Mouse (Mus musculus): ENCODE measurements around the gene Cnot1. TPM values are rescaled to one million over a fixed set of nuclear protein-coding genes. Genes with fewer than 3 reads are reported as not detected.

The Cnot1 gene
- total RNA-seq, 1 experiment from 2014 or later = 101 TPM

DNA sequence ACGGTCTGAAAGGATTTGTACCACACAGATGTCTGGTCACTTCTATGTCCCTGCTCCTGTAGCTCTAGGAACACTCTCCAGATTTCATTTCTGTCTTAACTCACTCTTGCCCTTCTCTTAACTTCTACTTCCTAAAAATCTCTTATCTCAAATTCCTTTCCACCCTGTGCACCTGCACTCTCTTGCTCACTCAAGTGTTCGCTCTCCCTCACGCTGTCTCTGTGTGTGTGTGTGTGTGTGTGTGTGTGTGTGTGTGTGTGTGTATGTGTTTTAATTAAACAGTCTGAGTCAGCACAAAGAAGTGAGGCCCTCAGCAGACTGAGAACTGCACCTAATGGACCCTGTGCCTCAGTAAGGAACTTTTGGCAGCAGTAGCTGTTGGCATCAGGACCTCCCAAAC lies 26.2 kb downstream of the Cnot1 start:
- no peak for ATAC-seq (replicated peaks; ENCODE audit: insufficient number of reproducible peaks, low FRiP score, low TSS enrichment, poor library complexity, severe bottlenecking)

DNA sequence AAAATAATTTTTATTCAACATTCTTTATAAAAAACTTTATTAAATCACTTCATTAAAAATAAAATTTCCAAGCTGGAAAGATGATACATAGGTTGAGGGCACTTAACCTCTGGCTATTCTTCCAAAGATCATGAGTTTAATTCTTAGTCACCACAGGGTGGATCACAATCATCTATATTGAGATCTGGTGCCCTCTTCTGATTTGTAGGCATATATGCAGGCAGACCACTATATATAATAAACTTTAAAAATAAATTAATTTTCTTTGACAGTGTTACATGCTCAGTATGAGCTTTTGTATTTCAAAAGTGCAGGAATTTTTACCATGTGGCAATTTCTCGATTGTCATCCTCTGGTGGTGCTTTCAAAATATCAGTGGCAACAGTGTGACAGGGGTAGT lies 43.1 kb downstream of the Cnot1 start:
- no peak for ATAC-seq (replicated peaks; ENCODE audit: insufficient number of reproducible peaks, low FRiP score, low TSS enrichment, poor library complexity, severe bottlenecking)

DNA sequence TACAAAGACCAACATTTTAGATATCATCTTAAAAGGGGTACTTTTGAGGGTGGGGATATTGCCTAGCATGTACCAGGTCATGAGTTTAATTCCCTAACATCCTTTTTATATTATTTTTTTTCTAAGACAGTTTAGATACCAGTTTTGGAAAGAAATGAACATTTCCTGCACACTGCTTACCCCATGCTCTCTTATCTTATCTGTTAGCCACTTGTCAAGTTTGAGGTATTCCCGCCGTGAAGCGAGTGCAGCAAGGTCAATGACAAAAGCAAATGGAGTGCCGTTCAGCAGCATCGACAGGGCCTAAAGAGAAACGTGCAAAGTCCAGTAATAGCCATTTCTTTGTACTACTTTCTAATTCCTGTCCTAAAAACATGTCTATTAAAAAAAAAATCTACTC lies 46.9 kb downstream of the Cnot1 start:
- no peak for ATAC-seq (replicated peaks; ENCODE audit: insufficient number of reproducible peaks, low FRiP score, low TSS enrichment, poor library complexity, severe bottlenecking)

DNA sequence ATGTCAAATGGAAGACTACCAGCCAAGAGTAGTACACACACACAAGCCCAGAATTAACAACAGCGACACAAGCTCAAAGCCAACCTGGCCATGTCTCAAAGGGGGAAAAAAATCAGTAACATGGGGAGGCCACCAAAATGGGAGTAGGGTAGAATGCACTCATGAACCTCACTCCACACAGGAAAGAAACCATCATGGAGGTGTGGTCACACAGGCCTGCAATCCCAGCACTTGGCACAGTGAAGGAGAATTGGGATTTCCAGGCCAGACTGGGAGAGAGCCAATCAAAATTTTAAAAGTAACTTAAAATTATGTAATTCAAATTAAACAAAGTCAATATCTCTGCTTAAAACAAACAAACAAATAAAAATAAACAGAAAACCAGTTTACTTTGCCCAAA lies 55.3 kb downstream of the Cnot1 start:
- ATAC-seq (replicated peaks; ENCODE audit: insufficient number of reproducible peaks, low FRiP score, low TSS enrichment, poor library complexity, severe bottlenecking) = no peak

DNA sequence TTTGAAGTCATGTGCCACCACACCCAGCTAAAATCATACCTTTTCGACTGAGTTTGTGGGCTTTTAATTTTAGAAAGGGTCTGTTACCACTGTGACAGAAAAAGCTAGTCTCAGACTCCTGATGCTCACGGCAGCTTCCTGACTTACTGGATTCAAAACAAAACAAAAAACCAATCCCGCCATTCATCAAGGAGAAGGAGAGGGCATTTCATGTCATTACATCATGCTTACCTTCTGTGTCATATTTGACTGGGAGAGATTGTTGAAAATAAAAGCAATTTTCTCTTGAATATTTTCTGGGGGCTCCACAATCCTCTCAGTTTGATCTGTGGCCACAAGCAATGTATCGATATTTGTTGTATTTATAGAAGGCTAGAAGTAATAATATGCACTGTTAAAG lies 59.2 kb downstream of the Cnot1 start:
- ATAC-seq (replicated peaks; ENCODE audit: insufficient number of reproducible peaks, low FRiP score, low TSS enrichment, poor library complexity, severe bottlenecking) = no peak

DNA sequence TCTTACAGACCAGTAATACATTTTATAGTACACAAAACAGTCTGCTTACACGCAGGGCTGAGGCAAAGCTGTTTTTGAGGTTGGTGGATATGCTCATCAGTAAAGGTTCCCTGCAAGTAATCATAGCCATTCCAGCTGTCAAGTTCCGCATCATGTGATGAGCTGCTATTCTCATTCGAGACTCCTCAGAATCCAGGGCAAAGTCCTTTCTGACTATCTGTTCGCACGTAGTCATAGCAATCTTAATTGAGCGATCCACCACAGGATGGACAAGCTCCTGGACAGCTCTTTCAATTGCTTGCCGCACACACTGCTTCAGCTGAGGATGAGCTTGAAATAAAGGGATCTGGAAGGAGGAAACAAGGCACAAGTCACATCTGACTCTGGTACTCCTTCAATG lies 65.5 kb downstream of the Cnot1 start:
- ATAC-seq (replicated peaks; ENCODE audit: insufficient number of reproducible peaks, low FRiP score, low TSS enrichment, poor library complexity, severe bottlenecking) = no peak

DNA sequence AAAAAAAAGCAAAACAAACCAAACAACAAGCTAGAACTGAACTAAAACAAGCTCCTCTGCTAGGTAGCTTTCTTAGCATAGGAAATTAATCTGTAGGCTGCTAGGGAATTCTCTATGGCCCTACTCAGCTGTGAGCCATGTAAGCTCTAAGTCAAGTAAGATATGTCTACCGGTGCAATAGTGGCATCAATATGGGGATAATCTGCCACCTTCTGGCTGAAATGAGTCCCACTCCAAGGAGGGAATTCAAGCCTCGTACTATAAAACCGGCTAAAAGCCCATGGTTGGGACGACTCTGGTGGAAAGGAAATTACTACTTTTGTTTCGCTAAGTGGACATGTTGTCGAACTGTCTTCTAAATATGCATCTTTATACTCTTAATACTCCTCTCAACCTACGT lies 68.7 kb downstream of the Cnot1 start:
- ATAC-seq (replicated peaks; ENCODE audit: insufficient number of reproducible peaks, low FRiP score, low TSS enrichment, poor library complexity, severe bottlenecking) = no peak

DNA sequence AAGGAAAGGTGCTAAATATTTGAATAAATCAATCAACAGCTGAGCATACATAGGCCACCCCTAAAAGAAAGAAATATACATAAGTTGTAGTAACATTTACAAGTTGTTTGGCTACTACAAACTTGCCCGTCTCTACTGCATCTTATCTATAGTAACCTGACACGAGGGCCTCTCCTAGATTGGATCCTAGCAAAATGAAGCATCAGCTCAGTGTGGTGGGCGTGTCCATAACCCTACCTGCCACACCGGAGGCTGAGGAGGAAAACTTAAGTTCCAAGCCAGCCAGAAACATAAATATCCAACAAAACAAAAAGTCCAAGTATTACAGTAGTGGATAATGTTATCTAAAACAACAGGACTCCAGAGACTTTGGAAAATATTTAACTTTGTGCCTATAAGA lies 79.6 kb downstream of the Cnot1 start:
- no peak for ATAC-seq (replicated peaks; ENCODE audit: insufficient number of reproducible peaks, low FRiP score, low TSS enrichment, poor library complexity, severe bottlenecking)

DNA sequence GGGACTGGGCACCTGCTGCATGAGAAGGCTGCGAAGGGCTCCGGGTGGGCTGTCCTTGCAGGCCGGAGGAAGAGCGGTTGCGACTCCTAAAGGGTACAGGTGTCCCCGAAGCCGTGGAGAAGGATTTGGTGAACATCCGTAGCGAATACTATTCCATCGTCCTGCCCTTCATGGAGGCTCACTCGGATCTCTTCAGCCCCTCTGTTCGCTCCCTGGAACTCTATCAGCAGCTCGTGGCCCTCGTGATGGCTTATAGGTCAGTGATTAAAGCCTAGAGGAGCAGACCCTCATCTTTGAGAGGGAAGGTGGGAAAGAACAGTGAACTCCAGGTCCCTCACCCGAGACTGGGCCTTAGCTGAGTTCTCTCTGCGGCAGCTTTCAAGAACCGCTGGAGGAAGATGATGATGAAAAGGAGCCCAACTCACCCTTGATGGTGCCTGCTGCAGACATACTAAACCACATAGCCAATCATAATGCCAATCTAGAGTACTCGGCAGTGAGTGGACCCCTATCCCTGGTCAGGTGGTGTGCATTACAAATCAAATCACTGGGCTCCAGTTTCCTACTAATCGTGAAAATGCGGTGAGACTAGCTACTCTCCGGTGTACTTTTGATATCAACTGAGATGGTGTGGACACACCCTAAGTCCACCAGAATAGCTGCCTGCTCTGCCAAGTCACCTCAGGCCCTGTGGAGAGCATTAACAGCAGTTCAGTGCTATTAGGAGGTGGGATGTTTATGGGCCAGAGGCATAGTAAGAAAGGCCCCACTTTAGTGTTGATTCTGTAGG lies 90.5 kb downstream of the Cnot1 start:
- ATAC-seq (replicated peaks; ENCODE audit: insufficient number of reproducible peaks, low FRiP score, low TSS enrichment, poor library complexity, severe bottlenecking) = no peak

DNA sequence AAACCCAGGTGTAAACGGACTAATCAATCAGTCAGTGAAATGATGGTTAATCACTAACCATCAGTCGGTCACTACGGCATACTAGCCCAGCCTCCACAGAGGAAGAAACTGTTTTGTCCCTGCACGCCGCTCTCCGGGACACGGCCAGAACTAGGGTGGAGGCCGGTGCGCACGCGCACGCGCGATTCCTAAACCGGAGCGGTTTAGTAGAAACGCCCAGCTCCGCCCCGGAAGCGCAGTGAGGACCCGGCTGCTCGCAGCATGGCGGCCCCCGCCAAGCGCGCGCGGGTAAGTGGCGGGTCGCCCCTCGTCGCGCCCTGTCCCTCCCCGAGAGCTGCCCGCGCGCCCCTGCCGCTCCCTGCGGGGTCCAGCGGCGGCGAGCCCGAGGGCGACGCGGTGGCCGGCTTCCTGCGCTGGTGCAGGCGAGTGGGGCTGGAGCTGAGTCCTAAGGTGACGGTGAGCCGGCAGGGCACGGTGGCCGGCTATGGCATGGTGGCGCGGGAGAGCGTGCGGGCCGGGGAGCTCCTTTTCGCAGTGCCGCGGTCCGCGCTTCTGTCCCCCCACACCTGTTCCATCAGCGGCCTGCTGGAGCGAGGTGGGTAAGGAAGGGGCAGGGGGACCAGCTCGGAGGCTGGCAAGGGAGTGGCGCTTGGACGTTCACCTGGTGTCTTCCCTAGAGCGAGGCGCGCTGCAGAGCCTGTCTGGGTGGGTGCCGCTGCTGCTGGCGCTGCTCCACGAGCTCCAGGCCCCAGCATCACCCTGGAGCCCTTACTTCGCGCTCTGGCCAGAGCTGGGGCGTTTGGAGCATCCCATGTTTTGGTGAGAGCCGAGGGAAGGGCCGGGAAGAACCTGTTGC lies 91.4 kb downstream of the Cnot1 start, which contains the start of gene Setd6:
TSS of gene Setd6 (plus strand) at position 206 of the 856 bp plus-strand sequence.
- ATAC-seq (replicated peaks; ENCODE audit: insufficient number of reproducible peaks, low FRiP score, low TSS enrichment, poor library complexity, severe bottlenecking) = peak; percentile 43; the same call in 1 of the 2 replicates

DNA sequence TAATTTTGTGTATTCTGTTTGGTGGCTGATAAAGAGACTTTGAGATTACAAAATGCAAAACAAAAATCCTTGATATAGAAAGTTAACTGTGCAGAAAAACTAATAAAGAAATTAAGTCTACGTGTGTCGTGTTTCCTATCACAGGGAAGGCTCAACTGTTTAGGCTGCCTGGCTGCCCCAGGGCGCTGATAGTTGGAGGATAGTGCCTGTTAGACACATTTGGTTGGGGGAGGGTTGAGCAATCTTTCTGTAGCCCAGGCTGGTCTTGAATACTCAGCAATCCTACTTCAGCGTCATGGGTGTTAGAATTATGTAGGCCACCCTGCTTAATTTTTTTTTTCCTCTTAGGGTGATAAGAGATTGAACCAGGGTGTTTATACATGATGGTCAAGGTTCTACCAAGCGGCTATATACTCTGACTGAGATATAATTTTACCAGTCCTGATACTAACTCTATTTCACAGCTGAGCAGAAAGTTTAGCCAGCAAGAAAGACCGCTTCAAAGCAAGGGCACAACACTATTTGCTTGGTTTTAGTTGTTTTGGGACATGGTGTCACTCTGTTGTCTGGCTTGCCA lies 92.3 kb downstream of the Cnot1 start:
- no peak for ATAC-seq (replicated peaks; ENCODE audit: insufficient number of reproducible peaks, low FRiP score, low TSS enrichment, poor library complexity, severe bottlenecking)

DNA sequence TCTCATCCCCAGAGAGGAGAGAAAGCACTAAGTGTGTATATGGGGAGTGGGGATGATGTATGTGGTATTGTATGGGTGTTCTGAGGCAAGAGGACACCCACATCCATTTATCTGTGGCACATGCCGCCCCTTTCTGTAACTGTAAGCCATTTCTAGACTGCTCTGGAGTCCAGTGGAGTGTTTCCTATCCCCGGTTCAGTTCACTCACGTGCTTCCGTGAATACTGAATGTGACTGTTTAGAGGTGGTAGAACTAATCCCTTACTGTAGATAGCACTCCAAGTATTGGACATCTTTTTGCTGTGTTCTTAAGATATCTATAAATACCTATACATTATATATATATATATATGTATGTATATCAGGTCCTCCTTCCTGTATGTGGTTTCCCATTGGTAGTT lies 92.9 kb downstream of the Cnot1 start:
- no peak for ATAC-seq (replicated peaks; ENCODE audit: insufficient number of reproducible peaks, low FRiP score, low TSS enrichment, poor library complexity, severe bottlenecking)

DNA sequence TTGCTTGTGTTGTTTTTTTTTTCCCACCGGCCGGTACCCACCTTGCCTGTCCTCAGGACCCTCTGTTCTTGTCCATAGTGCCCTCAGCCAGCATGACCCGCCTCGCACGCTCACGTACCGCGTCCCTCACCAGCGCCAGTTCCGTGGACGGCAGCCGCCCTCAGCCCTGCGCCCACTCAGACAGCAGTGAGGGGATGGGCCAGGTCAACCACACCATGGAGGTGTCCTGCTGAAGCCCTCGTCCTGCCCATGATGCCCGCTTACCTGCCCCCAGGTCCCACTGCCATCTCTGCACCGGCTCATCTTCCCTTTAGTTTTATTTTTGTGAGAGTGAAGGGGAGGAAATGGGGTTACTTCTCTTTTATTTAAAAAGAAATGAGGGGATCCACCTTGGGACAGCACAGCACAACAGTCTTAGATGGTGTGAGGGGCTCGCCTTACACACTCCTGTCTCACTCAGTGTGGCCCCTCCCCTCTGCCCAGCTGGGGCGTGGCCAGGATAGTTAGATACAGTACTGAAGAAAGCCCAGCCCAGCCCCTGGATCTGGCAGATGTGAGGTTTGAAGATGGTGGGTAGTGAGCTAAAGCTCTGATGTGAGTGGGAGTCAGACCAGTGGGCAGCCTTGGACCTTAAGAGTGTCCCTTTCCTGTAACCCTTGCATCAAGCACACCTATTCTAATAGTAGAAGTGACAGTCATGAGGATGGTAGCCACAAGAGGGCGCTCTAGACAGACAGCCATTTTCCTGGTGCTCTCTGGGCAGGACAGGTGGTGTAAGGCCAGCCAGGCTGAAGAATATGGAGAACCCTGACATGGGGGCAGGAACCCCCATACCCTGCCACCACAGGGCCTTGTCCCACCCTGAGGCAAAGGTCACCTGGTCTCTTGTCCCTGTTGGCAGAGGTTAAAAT lies 93.9 kb downstream of the Cnot1 start:
- 0 out of 2 replicates have a peak, but pooled peaks have one; percentile 32 for ATAC-seq (replicated peaks; ENCODE audit: insufficient number of reproducible peaks, low FRiP score, low TSS enrichment, poor library complexity, severe bottlenecking)

DNA sequence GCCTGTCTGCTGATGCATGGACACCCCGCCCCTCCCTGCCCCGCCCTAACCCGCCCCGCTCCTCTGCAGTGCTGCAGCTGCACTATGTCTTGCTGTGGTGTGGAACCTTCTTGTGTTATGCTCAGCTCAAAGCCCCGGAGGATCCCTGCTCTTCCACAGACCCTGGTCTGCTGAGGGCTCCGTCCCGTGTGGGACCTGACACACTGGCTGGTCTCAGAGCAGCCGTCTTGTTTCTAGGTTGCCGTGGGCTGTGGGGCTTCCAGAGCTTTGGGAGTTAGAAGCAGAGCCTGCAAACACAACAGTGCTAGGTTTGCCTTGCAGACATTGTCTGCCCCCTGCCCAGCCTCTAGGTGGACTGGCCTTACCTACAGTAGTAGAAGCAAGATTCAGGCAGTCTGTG lies 94.9 kb downstream of the Cnot1 start:
- ATAC-seq (replicated peaks; ENCODE audit: insufficient number of reproducible peaks, low FRiP score, low TSS enrichment, poor library complexity, severe bottlenecking) = no peak

DNA sequence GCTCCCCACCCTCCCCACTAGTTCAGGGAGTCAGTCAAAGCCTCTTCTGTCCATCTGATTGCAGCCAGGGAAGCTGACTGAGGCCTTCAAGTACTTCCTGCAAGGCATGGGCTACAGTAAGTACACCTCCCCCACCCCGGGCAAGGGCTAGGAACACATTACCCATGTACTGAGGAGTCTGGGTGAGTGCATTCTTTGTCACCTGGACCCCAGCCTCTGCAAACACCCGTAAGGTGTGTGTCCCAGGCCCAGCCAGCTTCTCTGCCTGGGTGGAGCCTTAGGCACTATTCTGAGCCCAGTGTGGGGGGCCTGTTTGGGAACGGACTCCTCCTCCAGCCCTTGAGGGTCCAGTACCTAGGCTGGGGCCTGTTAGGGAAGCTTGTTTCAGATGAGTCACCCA lies 96.2 kb downstream of the Cnot1 start:
- no peak for ATAC-seq (replicated peaks; ENCODE audit: insufficient number of reproducible peaks, low FRiP score, low TSS enrichment, poor library complexity, severe bottlenecking)

DNA sequence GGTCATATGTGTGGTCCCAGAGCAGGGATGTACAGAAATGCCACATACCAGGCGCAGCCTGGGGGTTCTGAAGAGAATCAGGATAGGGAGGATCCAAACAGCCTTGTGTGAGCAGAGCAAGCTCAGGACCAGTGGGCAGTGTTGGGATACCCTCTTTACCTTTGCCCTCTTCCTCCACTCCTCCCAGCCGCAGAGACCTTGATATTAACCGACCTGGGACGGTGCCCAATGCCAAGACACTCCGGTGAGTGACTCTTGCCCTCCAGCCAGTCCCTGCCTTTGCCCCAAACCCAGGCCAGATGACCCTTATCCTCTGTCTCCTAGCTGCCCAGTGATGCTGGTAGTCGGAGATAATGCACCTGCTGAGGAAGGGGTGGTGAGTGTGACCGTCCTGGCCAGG lies 97.7 kb downstream of the Cnot1 start:
- ATAC-seq (replicated peaks; ENCODE audit: insufficient number of reproducible peaks, low FRiP score, low TSS enrichment, poor library complexity, severe bottlenecking) = no peak

DNA sequence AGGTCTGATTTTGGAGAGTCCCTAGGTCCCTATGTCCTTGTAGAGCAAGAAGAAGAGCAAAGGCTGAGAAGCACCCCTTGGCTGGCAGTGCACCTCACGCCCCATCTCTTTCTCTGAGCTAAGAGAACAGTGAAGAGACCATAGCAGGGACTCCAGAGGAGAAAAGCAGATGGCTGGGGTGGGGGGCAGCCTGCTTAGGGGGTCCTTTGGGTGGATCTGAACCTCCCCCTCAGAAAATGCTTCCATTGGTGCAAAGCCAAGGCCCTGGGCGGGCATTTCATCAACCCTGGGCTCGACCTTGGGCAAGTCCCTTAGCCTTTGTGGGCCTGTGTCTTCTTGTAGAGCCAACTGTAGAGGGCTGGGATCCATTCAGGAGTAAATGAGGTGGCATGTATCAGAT lies 102.7 kb downstream of the Cnot1 start:
- no peak for ATAC-seq (replicated peaks; ENCODE audit: insufficient number of reproducible peaks, low FRiP score, low TSS enrichment, poor library complexity, severe bottlenecking)

DNA sequence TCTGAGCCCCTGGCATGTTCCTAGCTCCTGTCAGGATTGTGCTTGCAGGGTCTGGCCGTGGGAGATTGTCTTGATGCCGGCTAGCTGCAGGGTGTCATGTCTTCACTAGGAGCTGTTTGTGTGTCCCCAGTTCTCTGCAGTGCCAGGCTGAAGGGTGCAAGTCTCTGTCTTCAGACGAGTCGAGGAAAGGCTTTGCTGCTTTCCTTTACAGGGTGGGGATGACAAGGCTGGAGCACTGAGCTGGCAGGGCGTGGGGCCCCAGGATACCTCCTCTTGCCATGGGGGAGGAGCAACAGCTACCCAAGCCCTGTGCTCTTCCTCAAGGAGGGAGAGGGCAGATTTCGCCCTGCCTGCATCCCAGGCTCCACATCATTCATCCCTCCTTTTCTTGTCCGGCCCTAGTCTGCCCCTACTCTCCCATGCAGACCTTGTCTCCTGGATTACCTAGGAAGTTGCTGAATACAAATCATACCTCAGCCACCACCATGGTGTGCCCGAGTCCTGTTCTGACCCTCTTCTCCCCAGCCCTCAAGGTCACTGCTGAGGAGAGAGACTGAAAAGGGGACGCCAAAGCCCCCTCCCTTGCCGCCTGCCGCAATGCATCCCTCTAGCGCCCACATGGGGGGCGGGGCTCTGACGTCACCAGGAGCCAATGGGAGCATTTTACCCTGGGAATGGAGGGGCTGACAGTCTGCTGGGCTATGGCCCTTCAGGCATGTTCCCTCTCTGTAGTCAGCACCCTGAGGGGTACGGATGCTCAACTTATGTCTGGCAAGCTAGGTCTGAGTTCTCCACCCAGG lies 103.6 kb downstream of the Cnot1 start:
- no peak for ATAC-seq (replicated peaks; ENCODE audit: insufficient number of reproducible peaks, low FRiP score, low TSS enrichment, poor library complexity, severe bottlenecking)

Data from monocyte, adult 5-6 weeks (primary cell).